Mouse (Mus musculus) forebrain, embryonic 16.5 days (tissue): ENCODE measurements around the gene Slc35e1. TPM values are rescaled to one million over a fixed set of nuclear protein-coding genes. Genes with fewer than 3 reads are reported as not detected.

Experiments used
- ATAC-seq: fragments of 200-750 bp; cut with Nextera tagmentation; 2 replicates; pipeline ENCODE4 v1.8.0; 2017; ENCODE audit warnings: mild to moderate bottlenecking, moderate library complexity
- H3K27ac ChIP-seq: fragments of 300-500 bp; sonication (generic); 2 replicates; pipeline ENCODE4 v1.5.1; 2014; ENCODE audit warnings: low read length, control low read depth
- H3K27me3 ChIP-seq: fragments of 300-500 bp; sonication (generic); replicated peaks from 2 replicates; pipeline ENCODE4 v1.6.1; 2014; ENCODE audit warnings: low read length; ENCODE audit not compliant: control insufficient read depth, insufficient read depth
- H3K36me3 ChIP-seq: fragments of 300-500 bp; sonication (generic); 2 replicates; pipeline ENCODE4 v1.6.1; 2014; ENCODE audit not compliant: control insufficient read depth, insufficient read depth
- H3K4me1 ChIP-seq: fragments of 300-500 bp; sonication (generic); replicated peaks from 2 replicates; pipeline ENCODE4 v1.6.1; 2014; ENCODE audit warnings: low read length; ENCODE audit not compliant: control insufficient read depth, insufficient read depth
- H3K4me2 ChIP-seq: fragments of 300-500 bp; sonication (generic); 2 replicates; pipeline ENCODE4 v1.6.1; 2014; ENCODE audit warnings: mild to moderate bottlenecking, low read length, control low read depth
- H3K4me3 ChIP-seq: fragments of 300-500 bp; sonication (generic); replicated peaks from 2 replicates; pipeline ENCODE4 v1.5.1; 2014; ENCODE audit warnings: mild to moderate bottlenecking, low read length, control low read depth
- H3K9ac ChIP-seq: fragments of 300-500 bp; sonication (generic); replicated peaks from 2 replicates; pipeline ENCODE4 v1.6.1; 2014; ENCODE audit warnings: low read depth, low read length, control low read depth
- H3K9me3 ChIP-seq: fragments of 300-500 bp; sonication (generic); 2 replicates; pipeline ENCODE4 v1.6.1; 2016; ENCODE audit warnings: low read length; ENCODE audit not compliant: control insufficient read depth
- WGBS: fragments of 180-500 bp; shearing (Covaris S2); extraction: QIAGEN DNeasy Blood & Tissue Kit; methylation state at CpG from one replicate; pipeline ENCODE4 v1.1.7; 2014; 5-methylcytosine and 5-hydroxymethylcytosine counted together
- microRNA-seq: library from miRNA; unstranded; fragments of <30 nt; microRNA quantifications from one replicate; pipeline ENCODE4, GENCODE M21; 2017
- polyA plus RNA-seq: library from polyadenylated mRNA; unstranded; fragments of >200 nt; fragmentation: Nextera tagmentation; extraction: Ambion mirVana; gene quantifications from 2 replicates; pipeline ENCODE4 v1.2.1, GENCODE M21; 2015

Slc35e1 gene
- polyA plus RNA-seq, 1 experiment from 2014 or later, result 10.2 TPM

GRCm38 (mm10) chr8:72438248-72439015, 54.0 kb downstream of the Slc35e1 start:
- H3K36me3 ChIP-seq, result no peaks in the 10 kb centered on the region
- no peak overlapping the region for H3K27ac ChIP-seq
- ATAC-seq, result no peak
- WGBS, result 67% methylated on average over 8 of the region's 8 CpGs
- H3K4me1 ChIP-seq, result no peaks in the 10 kb centered on the region
- H3K9me3 ChIP-seq, result no peaks in the 10 kb centered on the region
- no peak overlapping the region for H3K9ac ChIP-seq
- no peak overlapping the region for H3K4me2 ChIP-seq
- H3K27me3 ChIP-seq, result no peaks in the 10 kb centered on the region
- no peak overlapping the region for H3K4me3 ChIP-seq

DNA sequence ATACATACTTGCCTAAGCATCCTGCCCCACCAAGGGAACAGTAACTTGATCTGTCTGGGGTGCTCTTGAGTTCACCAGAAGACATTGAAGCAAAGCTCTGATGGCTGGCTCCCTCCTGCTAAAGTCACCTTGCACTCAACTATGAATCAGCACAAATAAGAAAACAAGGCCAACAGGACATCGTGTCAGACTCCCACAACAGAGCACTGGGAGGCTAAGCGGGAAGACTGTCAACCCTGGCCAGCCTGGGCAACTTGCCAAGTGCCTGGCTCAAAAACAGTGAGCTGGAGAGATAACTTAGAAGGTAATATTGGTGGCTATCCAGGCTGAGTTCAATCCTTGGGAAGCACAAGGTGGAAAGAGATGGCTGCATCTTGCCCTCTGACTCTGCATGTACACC, 57.5 kb downstream of the Slc35e1 start:
- Histone ChIP-seq H3K27me3 (no peaks in the 10 kb centered on the region), H3K4me1 (no peaks in the 10 kb centered on the region), H3K36me3 (no peaks in the 10 kb centered on the region), H3K4me2 (no peak overlapping the region), H3K4me3 (no peak overlapping the region), H3K9ac (no peak overlapping the region), H3K9me3 (no peaks in the 10 kb centered on the region), H3K27ac (no peak overlapping the region)
- WGBS, result 25% methylated on average over 2 of the region's 2 CpGs
- ATAC-seq, result no peak

Small RNA genes within 50 kb of the gene (microRNA-seq; reads per million reads assigned to microRNA genes)
- gene Gm28019, result not detected
- 1.7 reads per million for gene Mir7068

Other genes starting within 250 kb of the Slc35e1 start
- 16.5 and 25.7 TPM in 2 replicates for gene Gm10282, start 187.4 kb downstream of the Slc35e1 start, polyA plus RNA-seq
- gene Klf2, start 173.6 kb downstream of the Slc35e1 start, polyA plus RNA-seq, result 3.2 and 3.8 TPM in 2 replicates
- 67.3 and 68.0 TPM in 2 replicates for gene Eps15l1, start 71.2 kb downstream of the Slc35e1 start, polyA plus RNA-seq
- gene Calr3, start 48.7 kb downstream of the Slc35e1 start, polyA plus RNA-seq, result 1.1 and 1.3 TPM in 2 replicates
- 21.4 and 24.5 TPM in 2 replicates for gene 1700030K09Rik, start 48.7 kb downstream of the Slc35e1 start, polyA plus RNA-seq
- 48.2 and 58.2 TPM in 2 replicates for gene Cherp, start 17.4 kb downstream of the Slc35e1 start, polyA plus RNA-seq
- gene Med26, start 55.7 kb upstream of the Slc35e1 start, polyA plus RNA-seq, result 19.9 and 21.6 TPM in 2 replicates
- gene Smim7, start 78.5 kb upstream of the Slc35e1 start, polyA plus RNA-seq, result 129 and 139 TPM in 2 replicates
- gene Tmem38a, start 79.4 kb upstream of the Slc35e1 start, polyA plus RNA-seq, result 18.2 and 19.6 TPM in 2 replicates
- 1.9 and 2.0 TPM in 2 replicates for gene Nwd1, start 154.1 kb upstream of the Slc35e1 start, polyA plus RNA-seq
- 192 and 208 TPM in 2 replicates for gene Sin3b, start 230.7 kb upstream of the Slc35e1 start, polyA plus RNA-seq